Mouse (Mus musculus) liver, adult 2 months (tissue): ENCODE measurements at regions not wholly inside any gene's neighbourhood (a gene's known extent, or its start where the extent isn't known, plus 50 kb on each side); places are given as distances from the start of the nearest gene placed in this dataset.

Source experiments
- CTCF ChIP-seq: fragments of 200-500 bp; IDR thresholded peaks from 2 replicates; pipeline ENCODE4 v1.5.1; 2011; ENCODE audit warnings: low read depth, low read length, control low read depth
- POLR2A ChIP-seq: fragments of 200-500 bp; IDR thresholded peaks from 2 replicates; pipeline ENCODE4 v1.6.1; 2011; ENCODE audit warnings: low read length, control low read depth; ENCODE audit not compliant: insufficient read depth; ENCODE audit errors: extremely low read depth

DNA sequence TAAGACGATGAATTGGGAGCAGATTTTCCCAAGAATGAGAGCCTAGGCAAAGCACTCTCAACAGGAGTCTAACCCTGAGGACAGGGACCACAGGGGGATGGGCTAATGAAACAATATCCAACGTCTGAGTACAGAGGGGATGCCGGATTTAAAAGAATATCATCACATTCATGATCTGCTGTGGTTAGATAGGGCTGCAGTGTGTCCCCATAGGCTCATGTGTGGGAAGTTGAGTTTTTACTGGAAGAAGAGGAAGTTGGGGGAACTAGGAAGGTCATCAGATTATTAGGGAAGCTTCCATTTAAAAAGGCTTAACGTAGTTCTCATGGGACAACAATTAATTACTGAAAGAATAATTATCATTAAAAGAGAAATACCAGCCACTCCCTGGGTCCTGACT is 120.3 kb upstream of the Fmo9 start:
- TF ChIP-seq POLR2A (no peak), CTCF (no peak)
